Mouse (Mus musculus) lung, postnatal 36 days (tissue): ENCODE data around the gene Tmem8b.

Experiments
- DNase-seq: peaks from one replicate; pipeline ENCODE4 v3.0.0; 2022; ENCODE audit warnings: mixed read lengths

The Tmem8b gene

DNA sequence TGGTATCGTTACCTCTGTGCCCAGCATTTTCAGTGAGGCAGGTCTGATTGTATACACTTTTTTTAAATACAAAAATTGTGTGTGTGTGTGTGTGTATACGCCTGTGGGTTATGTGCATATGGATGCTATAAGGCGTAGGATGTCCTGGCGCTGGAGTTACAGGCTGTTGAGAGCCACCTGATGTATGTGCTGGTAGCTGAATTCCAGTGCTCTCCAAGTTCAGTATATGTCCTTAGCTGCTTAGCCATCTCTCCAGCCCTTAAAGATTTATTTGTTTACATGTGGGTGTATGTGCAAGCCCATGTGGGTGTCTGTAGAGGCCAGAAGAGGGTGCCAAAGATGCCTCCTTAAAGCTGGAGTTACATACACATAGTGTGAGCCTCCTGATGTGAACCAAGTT lies 11.6 kb upstream of the Tmem8b start:
- no peak for DNase-seq

DNA sequence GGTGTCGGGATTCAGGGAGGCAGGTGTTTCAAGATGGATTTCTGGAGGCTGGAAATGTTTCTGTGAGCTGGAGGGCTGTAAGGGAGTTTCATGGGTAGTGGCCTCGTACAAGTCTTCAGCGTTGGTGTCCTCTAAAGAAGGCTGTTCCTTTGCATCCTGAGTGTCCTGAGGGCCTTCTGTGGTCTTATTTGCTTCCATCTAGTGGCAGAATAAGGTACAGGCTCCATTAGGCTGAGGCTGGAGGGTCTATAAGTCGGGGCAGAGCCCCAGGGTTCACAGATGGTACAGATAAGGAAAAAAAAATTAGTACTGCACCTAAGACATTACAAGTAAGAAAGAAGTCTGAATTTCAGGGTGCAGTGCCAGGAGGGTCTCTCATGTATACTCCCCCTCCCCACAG lies 2.4 kb upstream of the Tmem8b start:
- DNase-seq = peak; percentile 41

DNA sequence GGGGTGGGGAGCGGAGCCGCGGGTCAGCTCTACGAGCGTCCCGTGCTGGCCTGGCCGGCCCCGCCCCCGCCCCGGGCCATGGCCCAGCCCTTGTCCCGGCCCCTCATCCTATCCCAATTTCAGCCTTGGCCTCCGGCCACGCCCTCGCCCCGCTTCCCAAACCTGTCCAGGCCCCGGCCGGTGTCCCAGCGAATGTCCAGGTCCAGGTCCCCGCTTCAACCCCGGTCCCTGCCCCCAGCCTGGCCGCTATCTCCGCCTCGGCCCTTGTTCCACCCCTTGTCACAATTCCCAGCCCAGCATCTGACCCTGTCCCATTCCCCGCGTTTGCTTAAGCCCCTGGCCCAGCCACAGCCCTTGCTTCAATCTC lies 640 bp downstream of the Tmem8b start:
- peak; percentile 82 for DNase-seq

DNA sequence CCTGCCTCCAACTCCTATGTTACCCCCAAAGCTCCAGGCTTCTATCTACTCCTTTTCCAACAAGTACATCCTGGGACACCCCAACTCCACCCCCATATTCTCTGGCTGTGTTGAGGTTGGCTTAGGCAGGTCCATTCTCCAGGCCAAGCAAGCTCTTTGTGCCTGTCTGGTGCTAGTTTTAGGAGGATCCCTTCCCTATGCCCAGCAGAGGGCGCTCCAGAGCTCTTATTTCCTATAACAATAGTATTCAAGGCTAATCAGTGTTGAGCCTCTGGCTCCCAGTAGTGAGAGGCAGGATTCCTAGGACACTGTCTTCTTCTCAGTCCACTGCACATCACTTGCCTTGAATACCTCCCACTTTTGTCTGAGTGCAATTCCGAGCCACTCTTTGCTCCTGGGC lies 3.3 kb downstream of the Tmem8b start:
- DNase-seq = peak; percentile 96

DNA sequence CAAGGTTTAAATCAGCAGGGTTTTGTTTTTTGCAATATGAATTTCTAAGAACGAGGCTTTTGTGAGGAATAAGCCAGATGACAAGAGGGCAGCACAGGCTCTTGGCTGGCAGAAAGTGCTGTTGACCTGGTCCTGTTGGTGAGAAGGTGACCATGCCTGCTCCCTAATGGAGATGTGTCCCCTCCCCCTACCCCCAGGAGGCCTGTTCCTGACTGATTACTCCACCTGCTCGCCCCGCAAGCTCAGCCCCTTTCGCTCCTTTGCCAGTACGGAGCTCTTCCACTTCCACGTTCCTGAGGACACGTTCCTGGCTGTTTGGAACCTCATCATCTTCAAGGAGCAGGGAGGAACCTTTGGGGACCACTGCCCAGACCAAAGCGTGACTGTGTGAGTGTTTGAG lies 4.9 kb downstream of the Tmem8b start:
- peak; percentile 31 for DNase-seq

DNA sequence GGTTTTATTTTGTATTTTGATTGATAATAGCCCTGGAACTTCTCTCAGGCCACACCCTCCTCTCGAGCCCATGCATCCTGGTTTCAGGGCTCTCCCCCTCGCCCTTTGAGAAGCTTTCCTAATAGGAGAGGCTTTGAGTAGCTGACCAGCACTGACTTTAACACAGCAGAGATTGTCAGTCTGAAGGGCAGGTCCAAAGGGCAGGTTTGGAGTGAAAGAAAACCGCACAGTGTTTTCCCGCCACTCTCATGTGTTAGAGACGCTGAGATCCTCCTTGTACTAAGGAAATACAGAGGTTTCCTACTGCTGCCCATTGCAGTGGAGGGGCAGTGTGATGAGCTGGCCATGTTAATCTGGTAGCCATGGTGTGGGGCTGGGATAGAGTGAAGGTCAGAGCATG lies 6.2 kb downstream of the Tmem8b start:
- no peak for DNase-seq

DNA sequence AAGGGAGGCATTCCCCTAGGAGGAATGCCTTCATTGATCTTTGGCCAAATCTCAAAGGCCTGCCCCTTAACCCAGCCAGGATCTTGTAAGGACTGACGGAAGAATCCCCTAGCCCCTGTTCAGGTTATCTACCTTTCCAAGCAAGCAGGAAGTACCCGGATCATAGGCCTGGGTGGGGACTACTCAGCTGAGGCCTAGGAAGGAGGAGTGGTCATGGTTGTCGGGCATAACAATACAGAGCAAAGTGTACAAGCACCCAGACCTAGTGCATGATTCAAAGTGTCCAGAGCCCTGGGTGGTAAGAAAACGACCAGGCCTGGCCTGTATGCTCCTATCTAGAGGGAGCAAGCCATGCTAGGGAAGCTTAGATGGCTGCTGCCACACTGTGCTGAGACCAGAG lies 6.8 kb downstream of the Tmem8b start:
- no peak for DNase-seq

DNA sequence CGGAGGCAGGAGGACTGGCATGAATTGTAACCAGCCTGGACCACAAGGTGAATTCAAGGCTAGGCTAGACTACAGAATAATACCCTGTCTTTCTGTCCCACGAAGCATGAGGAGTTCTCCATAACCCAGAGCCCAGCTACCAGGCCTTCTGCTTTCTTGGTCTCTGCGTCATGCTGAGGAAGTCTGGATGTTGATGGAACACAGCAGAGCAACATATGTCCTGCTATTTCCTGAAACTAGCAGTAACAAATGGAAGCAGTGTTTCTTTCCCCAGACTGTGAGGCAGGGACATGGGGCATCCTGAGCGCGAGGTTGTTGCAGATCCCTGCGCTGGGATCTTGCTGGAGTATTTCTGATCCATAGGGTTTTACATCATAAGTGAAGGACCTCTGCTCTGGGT lies 9.8 kb downstream of the Tmem8b start:
- no peak for DNase-seq

DNA sequence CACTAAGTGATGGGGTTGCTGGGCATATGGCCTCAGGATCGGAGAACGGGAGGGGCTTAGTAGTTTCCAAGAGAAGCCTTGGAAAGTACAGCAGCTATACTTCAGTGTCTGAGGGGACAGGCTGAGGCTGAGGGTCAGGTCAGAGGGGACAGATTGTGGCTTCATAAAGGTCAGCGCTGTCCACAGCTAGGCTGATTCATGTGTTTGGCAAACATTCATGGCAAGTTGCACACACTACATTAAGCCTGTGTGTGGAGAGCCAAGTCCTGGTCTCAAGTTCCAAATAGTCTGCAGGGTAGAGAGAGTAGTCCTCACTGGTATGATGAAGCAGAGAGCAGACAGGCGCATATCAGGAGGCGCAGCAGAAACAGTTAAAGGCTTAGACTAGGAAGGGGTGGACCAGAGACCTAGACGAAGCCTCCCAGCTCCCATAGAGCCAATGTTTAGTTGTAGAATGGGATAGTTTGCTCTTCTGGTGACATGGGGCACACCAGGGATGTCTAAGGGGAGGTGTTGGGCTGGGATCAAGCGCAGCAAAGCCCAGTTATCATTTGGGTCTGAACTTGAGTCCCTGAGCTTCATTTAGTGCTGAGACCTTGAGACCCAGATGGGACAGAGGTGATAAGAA lies 10.8 kb downstream of the Tmem8b start:
- DNase-seq = peak; percentile 43

DNA sequence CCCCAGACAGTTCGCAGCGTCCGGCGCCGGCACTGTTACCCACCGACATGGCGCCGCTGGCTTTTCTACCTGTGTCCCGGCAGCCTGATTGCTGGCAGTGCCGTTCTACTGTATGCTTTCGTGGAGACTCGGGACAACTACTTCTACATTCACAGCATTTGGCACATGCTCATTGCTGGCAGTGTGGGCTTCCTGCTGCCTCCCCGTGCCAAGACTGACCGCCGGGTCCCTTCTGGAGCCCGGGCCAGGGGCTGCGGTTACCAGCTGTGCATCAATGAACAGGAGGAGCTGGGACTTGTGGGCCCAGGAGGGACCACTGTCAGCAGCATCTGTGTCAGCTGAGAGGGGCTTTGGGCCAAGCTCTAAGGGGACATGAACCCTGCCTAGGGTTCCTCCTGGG lies 21.2 kb downstream of the Tmem8b start:
- no peak for DNase-seq

DNA sequence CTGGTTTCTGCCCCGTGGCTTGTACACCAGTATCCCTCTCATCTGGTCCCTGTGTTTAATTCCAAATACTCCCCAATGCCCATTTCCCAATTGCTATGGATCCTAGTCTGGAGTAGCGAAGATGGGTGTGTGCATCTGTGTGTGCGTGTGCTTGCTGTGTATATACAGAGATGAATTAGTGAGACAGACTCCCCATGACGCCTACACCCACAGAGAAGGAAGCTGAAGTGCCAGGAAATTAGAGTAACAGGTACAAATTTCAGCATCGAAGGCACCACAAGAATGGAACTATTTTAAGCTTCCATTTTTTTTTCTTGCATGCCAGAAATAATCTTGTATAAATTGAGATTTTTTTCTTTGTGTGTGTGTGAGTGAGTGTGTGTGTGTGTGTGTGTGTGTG lies 22.3 kb downstream of the Tmem8b start:
- no peak for DNase-seq

DNA sequence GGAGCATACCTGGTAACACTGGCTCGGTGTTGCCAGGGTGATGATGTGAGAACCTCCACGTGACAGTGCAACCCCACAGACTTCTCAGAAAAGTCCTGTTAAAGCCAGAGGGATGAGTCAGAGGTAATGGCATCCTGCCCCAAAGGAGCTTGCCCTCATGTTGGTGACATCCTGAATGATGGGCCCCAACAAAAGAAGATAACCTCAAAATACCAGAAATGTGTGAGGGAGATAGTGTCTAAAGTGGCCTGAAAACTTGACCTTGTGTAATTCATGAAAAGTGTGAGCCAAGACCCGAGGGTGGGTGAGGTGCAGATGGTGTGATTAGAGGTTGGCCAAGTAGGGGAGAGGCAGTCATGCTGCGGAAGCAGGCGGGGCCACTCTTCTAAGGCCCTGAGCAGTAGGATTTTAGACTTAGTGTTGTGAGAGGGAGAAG lies 25.1 kb downstream of the Tmem8b start:
- peak; percentile 71 for DNase-seq

DNA sequence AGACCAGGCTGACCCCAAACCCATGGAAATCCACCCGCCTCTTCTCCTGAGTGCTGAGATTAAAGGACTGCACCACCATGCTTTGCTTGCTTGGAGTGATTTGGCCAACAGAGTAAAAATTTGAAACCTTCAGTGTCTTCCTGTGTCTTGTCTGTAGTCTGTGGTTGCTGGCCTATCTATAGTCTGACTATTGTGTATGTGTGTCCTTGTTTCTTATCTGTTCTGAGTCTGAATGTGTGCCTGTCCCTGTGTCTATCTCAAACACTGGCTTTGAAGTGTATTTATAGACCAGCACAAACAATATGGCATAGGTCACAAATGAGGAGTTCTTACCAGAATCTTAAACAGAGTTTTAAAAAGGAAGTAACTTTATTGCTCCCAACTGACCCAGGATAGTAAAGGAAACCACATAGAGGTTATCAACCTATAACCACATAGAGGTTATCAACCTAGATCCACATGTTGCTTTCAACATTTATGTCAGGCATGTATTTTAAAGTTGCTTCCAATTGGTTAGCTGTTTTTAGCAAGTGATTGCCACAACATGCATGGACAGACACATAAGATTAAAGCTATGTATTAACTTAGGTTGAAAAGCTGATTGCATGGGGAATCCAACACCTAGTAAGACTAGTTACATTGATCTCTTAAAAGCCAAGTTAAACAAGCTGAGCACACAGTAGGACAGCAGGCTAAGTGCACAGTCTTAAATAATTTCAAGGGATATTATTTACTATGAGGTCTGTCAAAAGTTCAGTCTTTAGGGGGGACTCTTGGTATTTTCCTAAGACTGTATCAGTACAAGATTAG lies 25.9 kb downstream of the Tmem8b start:
- DNase-seq = no peak

DNA sequence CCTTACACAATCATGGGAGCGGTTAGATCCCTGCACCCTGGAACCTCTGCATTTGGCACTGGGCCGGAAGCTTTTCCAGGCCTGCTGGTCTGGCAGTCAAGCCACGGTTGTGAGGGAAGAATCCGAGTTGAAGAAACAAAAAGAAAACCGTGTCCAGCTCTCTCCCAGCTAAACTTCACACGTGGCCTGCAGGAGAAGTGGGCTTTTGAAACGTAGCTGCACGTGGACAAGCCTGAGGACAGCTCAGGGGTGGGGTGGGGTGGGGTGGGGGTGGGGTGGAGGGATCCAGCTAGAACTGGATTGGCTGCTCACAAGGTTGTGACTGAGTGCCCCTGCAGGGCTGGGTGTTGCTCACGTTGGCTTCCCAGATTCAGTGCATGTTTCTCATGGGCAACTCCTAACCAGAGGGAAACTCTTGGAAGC lies 26.5 kb downstream of the Tmem8b start:
- DNase-seq = peak; percentile 83

DNA sequence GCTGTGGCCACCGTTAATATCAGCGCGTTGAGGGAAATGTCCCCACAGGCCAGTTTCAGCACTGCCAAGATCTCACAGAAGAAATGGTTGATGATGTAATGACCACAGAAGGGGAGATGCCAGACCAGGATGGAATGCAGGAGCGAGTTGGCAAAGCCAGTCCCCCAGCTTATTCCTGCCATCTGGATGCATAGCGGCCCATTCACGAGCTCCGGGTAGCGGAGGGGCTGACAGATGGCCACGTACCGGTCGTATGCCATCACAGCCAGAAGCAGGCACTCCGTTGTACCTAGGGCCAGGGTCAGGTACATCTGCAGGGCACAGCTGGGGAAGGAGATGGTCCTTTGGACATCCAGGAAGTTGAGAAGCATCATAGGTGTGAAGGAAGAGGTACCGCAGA lies 27.8 kb downstream of the Tmem8b start:
- DNase-seq = no peak

DNA sequence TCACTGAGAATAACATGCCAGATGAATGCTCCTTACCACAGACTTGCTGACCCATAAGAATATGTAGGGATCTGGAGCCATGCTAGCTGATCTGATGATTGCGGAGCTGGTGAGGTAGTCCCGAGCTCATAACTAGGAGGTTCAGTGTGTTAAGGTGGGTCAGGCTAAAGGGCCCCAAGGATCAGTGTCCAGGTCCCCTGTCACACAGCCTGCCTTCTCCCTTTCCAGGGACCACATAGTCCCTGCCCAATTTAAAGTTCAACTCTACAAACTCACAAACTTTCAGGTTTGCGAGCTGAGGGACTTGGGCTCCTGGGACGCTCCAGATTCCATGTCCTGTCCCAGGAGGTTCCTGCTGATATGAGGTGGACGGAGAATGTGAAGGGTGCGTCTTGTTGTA lies 31.9 kb downstream of the Tmem8b start, which contains the start of gene Olfr70:
Gene Olfr70 (minus strand): TSS at position 101 of the 400 bp plus-strand sequence.
- DNase-seq = no peak

DNA sequence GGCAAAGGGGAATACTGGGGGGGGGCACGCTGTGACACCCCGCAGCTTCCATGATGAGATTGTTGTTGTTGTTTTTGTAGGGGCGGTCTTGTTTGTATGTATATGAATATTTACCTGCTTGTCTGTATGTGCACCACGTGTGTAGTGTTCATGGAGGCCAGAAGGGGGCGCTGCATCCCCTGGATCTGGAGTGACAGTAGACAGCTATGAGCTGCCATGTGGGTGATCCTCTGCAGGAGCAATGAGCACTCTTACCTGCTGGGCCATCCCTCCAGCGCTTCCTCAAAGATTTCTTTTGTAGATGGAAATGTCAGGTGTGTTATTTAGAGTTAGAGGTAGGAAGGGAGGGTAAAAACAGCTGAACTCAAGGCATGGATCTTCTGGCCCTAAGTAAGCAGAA lies 34.7 kb downstream of the Tmem8b start:
- DNase-seq = no peak

DNA sequence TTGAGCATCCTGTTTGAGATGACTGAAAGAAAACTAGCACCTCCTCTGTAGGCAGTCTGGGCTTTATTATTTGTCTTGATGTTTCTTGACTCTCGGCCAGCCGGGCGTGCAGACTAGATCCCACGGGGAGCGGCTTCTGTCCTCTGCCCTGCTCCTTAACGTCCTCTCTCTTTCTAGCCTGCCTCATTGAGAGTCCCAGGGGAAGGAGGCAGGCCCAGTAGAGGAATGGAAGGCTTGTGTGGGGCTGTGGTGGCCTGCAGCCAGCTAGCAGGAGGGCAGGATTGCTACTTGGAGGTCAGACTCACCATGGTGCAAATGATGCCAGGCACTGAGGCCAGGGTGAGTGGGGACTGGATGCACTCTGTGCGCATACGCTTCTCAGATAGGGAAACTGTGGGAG lies 35.1 kb downstream of the Tmem8b start:
- DNase-seq = peak; percentile 29

DNA sequence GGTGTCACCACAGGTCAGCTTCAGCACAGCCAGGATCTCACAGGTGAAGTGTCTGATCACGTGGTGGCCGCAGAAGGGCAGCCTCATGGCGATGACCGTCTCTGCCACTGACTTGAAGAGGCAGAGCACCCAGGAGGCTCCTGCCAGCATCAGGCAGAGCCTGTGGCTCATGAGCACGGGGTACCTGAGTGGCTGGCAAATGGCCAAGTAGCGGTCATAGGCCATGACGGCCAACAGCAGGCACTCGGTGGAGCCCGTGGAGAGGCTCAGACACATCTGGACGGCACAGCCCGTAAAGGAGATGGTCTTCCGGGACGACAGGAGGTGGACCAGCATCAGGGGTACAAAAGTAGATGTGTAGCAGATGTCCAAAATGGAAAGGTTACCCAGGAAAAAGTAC lies 37.2 kb downstream of the Tmem8b start:
- no peak for DNase-seq

DNA sequence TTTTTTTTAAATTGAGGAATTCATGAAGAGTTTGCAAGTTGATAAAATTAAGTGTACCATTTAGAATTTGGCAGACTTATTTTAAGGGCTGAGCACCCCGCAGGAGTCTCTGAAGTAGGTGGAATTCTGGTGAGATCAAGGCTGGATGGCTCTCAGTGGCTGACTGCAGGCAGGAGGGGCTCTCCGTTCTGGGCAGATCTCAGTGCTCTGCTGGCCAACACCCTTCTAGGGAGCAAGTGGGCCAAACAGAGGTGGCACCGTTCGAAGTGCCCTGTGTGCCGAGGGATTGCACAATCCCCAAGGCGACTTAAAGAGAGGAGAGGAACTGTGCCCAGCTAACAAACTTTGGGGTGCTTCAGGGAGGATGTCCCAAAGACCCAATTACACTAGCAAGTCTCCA lies 41.1 kb downstream of the Tmem8b start, which contains the start of gene Olfr71:
Gene Olfr71 (minus strand): TSS at position 387 of the 400 bp plus-strand sequence.
- DNase-seq = peak; percentile 82

DNA sequence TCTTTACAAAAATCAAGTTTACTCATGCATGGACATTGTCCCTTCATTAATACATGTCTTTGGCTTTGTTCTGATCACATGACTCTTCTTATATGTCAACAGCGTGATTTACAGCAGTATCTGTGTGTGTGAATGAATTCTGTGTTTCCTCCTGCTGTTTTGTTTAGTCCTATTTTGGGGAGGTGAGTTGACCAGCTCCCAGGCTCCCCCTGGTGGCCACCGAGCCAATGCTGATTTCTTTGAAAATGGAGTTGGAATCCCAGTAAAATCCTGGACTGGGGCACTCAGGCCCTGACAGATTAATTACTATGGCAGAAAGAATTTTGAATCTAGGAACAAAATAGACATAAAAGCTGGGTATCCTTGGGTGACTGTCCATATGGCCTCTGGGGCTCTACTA lies 43.0 kb downstream of the Tmem8b start:
- peak; percentile 91 for DNase-seq

DNA sequence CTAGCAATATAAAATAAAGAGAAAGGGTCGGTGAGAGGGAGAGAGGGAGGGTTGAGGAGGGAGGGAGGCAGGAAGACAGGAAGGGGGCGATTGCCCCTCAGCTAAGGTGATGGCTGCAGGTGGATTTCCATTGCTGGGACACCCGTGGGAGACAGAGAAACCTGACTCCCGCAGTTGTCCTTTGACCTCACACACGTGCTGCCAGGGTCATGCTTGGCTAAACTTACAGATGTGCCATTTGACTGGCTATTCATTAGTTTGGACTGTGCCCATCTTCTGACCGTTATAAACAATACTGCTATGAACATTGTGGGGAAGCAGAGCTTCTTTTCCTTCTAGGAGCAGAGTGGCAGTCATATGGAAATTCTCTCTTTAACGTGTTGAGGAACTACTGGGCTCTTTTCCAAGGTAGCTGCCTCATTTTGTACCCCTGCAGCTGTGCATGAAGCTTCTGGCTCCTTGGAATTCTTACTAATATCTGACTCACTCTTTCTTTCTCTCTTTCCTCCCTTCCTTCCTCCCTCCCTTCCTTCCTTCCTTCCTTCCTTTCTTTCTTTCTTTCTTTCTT lies 45.0 kb downstream of the Tmem8b start:
- DNase-seq = no peak

DNA sequence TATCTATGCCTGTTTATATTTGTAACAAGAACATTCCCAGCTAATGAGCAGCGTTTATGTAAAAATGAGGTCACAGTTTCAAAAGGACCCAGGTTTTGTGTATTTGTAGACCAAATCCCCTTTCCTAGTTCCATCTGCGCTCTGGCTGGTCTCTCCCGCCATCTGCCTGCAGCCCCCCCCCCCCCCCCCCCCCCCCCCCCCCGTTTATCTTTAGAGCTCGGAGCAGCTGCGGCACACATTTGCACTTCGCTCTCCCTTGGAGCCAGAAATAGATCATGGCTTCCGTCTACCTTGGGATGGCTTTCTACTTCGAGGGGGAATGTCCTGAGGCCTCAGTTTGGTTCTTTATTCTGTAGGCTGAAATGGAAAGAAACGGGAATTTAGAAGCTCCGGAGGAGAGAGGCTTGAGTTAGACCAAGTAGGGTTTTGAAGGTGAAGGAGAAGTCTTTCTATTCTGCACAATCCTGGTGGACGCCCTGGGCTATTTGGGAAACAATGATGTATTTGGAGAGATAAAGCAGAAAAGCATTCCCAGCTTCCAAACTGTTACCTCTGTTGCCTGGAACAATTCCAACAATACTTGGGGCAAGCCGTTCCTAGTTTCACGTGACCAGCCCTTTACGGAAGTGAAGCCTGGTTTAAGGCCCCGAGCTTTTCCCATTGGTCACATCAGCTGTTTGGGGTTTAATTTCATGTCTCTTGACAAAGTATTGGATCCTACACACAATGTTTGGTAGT lies 51.9 kb downstream of the Tmem8b start:
- no peak for DNase-seq
